Mouse (Mus musculus) hindbrain, embryonic 15.5 days (tissue): ENCODE results near the gene Timeless. TPM values are rescaled to one million over a fixed set of nuclear protein-coding genes. Genes with fewer than 3 reads are reported as not detected.
"Not testable (repeated sequence)": the region's sequence is repeated elsewhere in the genome, so short reads cannot be mapped to it uniquely, and the experiment has no call there.

ENCODE experiments used
- ATAC-seq: fragments of 200-750 bp; cut with Nextera tagmentation; 2 replicates; pipeline ENCODE4 v1.8.0; 2017; ENCODE audit warnings: low read depth, moderate number of reproducible peaks, moderate TSS enrichment; ENCODE audit not compliant: low FRiP score
- H3K27ac ChIP-seq: fragments of 300-500 bp; sonication (generic); replicated peaks from 2 replicates; pipeline ENCODE4 v1.5.1; 2015; ENCODE audit warnings: mild to moderate bottlenecking, inconsistent platforms
- H3K27me3 ChIP-seq: fragments of 300-500 bp; sonication (generic); 2 replicates; pipeline ENCODE4 v1.6.1; 2015; ENCODE audit warnings: control low read depth, inconsistent platforms
- H3K36me3 ChIP-seq: fragments of 300-500 bp; sonication (generic); 2 replicates; pipeline ENCODE4 v1.6.1; 2015; ENCODE audit warnings: control low read depth, inconsistent platforms
- H3K4me1 ChIP-seq: fragments of 300-500 bp; sonication (generic); replicated peaks from 2 replicates; pipeline ENCODE4 v1.6.1; 2015; ENCODE audit warnings: control low read depth, inconsistent platforms
- H3K4me2 ChIP-seq: fragments of 300-500 bp; sonication (generic); 2 replicates; pipeline ENCODE4 v1.6.1; 2015; ENCODE audit warnings: moderate library complexity, mild to moderate bottlenecking, inconsistent platforms
- H3K4me3 ChIP-seq: fragments of 300-500 bp; sonication (generic); 2 replicates; pipeline ENCODE4 v1.5.1; 2015; ENCODE audit warnings: mild to moderate bottlenecking, inconsistent platforms
- H3K9ac ChIP-seq: fragments of 300-500 bp; sonication (generic); 2 replicates; pipeline ENCODE4 v1.6.1; 2015; ENCODE audit warnings: inconsistent platforms
- H3K9me3 ChIP-seq: fragments of 300-500 bp; sonication (generic); 2 replicates; pipeline ENCODE4 v1.6.1; 2016; ENCODE audit warnings: control low read depth, inconsistent platforms
- WGBS: fragments of 180-500 bp; shearing (Covaris S2); methylation state at CpG from one replicate; pipeline ENCODE4 v1.1.7; 2015; 5-methylcytosine and 5-hydroxymethylcytosine counted together
- polyA plus RNA-seq: library from polyadenylated mRNA; unstranded; fragments of >200 nt; fragmentation: Nextera tagmentation; extraction: Ambion mirVana; gene quantifications from 2 replicates; pipeline ENCODE4 v1.2.1, GENCODE M21; 2015

Timeless gene
- polyA plus RNA-seq, 1 experiment from 2014 or later, result 22.4 TPM

DNA sequence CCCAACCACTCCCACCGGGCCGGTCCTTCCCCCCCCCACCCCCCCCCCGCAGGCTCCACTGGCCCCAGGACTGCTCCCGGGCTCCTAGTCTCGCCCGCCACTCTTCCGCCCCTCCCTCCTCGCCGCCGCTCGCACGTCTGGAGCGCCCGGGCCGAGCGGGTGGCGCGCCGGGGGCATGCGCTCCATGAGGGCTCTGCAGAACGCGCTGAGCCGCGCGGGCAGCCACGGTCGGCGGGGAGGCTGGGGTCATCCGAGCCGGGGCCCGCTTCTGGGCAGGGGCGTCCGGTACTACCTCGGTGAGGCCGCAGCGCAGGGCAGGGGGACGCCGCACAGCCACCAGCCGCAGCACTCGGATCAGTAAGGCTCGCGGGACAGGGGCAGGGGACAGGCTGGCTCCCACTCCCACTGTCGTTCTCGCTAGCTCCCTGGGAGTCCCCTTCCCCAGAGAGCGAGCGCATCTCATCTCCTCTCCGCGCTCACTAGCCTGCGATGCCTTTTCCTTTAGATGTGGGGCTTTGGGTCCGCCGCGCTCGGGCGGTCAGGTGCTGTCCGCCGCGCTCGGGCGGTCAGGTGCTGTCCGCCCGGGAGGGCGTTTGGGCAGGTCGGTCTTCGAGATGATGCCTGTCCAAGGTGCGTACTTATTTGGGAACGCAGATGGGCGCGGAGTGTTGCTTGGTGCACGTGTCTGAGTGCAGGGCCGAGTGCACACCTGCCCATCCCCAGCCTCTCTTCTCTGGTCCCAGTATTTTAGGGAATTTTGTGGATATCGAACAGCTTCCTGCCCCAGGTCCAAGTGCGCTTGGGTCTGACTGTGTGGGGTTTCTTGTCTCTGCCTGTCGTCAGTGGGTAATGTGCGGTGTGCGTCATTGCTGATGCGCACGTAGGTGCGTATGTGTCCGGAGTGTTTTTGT, 37.1 kb upstream of the Timeless start:
- 0 out of 2 replicates have a peak overlapping the region, but pooled peaks have one; percentile 53 for H3K27ac ChIP-seq
- peaks cover 18% of the 10 kb centered on the region for H3K27me3 ChIP-seq
- H3K4me2 ChIP-seq, result peak overlapping the region; percentile 99
- H3K4me3 ChIP-seq, result peak overlapping the region; percentile 87
- peaks cover 8% of the 10 kb centered on the region for H3K4me1 ChIP-seq
- H3K9ac ChIP-seq, result peak overlapping the region; percentile 62
- ATAC-seq, result peak; percentile 92
- no peaks in the 10 kb centered on the region for H3K9me3 ChIP-seq
- no peaks in the 10 kb centered on the region for H3K36me3 ChIP-seq
- WGBS, result 1% methylated on average over 66 of the region's 79 CpGs

DNA sequence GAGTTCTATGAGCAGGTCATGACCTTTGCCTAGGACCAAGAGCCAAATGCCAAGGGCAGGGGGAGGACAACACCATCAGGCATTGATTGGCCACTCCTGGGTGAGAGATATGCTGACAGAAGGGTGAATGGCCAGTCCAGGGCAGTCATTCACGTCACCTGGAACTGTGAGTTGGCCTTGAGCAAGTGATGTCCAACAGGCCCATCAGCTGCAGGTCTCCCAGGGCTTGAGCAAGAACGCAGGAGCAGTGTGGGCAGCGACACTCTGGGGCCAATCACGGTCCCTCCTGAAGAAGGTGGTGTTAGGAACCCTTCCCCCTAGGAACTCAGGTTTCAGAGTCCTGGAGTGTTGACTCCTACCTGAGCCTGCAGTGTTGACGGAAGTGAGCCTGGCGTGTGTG, 30.0 kb upstream of the Timeless start:
- H3K4me3 ChIP-seq, result no peak overlapping the region
- no peak overlapping the region for H3K4me2 ChIP-seq
- no peaks in the 10 kb centered on the region for H3K36me3 ChIP-seq
- 79% methylated on average over 5 of the region's 6 CpGs for WGBS
- peaks cover 4% of the 10 kb centered on the region for H3K27me3 ChIP-seq
- H3K4me1 ChIP-seq, result no peaks in the 10 kb centered on the region
- H3K9ac ChIP-seq, result no peak overlapping the region
- no peaks in the 10 kb centered on the region for H3K9me3 ChIP-seq
- no peak for ATAC-seq
- H3K27ac ChIP-seq, result no peak overlapping the region

GRCm38 (mm10) chr10:128204941-128205340, 26.9 kb upstream of the Timeless start:
- no peak overlapping the region for H3K9ac ChIP-seq
- H3K27ac ChIP-seq, result no peak overlapping the region
- H3K36me3 ChIP-seq, result no peaks in the 10 kb centered on the region
- 89% methylated on average over 15 of the region's 15 CpGs for WGBS
- H3K4me1 ChIP-seq, result no peaks in the 10 kb centered on the region
- no peak overlapping the region for H3K4me3 ChIP-seq
- no peaks in the 10 kb centered on the region for H3K27me3 ChIP-seq
- H3K9me3 ChIP-seq, result no peaks in the 10 kb centered on the region
- ATAC-seq, result no peak
- H3K4me2 ChIP-seq, result no peak overlapping the region

GRCm38 (mm10) chr10:128208326-128208725, 23.5 kb upstream of the Timeless start:
- Histone ChIP-seq H3K36me3 (no peaks in the 10 kb centered on the region), H3K27ac (no peak overlapping the region), H3K4me3 (no peak overlapping the region), H3K4me2 (no peak overlapping the region), H3K9ac (no peak overlapping the region), H3K4me1 (peaks cover 16% of the 10 kb centered on the region), H3K9me3 (no peaks in the 10 kb centered on the region), H3K27me3 (no peaks in the 10 kb centered on the region)
- WGBS, result 96% methylated on average over 10 of the region's 10 CpGs
- ATAC-seq, result no peak

DNA sequence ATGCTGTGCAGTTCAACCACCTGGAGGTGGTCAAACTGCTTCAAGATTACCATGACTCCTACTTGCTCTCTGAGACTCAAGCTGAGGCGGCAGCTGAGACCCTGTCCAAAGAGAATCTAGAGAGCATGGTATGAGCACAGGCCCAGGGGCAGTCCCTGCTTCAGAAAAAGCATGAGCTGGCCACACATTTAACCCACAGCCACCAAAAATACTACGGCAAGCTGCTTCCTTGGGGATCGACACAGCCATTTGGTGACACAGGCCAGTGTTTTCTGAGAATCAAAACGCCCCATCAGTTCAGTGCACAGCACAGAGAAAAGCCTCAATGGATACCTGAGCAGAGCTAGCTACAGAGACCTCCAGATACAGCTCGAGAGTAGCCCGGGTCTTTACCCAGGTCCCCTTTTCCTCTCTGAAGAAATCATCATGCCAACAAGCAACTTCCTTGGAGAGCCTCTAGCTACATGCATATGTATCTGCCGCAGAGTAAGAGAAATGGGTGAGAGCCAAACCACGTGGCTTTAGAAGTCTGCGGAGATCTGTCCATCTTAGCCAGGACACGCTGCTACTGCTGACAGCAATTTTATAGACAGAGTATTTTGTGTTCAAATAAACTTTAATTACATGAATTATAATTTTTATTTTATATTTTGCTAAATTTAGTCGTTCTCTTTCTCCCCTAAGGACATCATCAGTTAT, 22.4 kb upstream of the Timeless start:
- H3K27me3 ChIP-seq, result 0 out of 2 replicates have a peak, but pooled peaks cover under 1% of the 10 kb centered on the region
- no peaks in the 10 kb centered on the region for H3K9me3 ChIP-seq
- no peak overlapping the region for H3K27ac ChIP-seq
- 95% methylated on average over 11 of the region's 11 CpGs for WGBS
- no peak overlapping the region for H3K4me3 ChIP-seq
- no peaks in the 10 kb centered on the region for H3K36me3 ChIP-seq
- H3K9ac ChIP-seq, result no peak overlapping the region
- ATAC-seq, result no peak
- H3K4me2 ChIP-seq, result no peak overlapping the region
- H3K4me1 ChIP-seq, result peaks cover 17% of the 10 kb centered on the region

DNA sequence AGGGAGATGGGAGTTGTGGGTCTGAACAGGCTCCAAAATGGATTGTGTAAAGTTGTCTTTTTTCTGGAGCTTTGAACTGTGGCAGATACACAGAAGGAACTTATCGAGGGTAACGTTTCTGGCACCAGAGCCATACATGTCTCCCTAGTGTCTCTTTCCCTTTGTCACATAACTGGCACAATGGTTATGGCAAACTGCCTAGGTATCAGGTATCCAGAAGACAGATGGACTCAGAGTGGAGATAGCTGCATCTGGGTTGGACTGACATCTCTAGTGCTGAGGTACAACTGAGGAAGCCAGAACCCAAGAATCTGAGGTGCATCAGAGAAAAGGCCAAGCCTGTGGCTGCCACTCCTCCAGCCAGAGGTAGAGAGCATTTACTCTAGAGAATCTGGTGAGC, 21.7 kb upstream of the Timeless start:
- H3K9me3 ChIP-seq, result no peaks in the 10 kb centered on the region
- WGBS, result 89% methylated on average over 2 of the region's 2 CpGs
- H3K9ac ChIP-seq, result no peak overlapping the region
- H3K4me3 ChIP-seq, result no peak overlapping the region
- peak overlapping the region; percentile 89; the same call in 1 of the 2 replicates for H3K4me2 ChIP-seq
- peaks cover 17% of the 10 kb centered on the region for H3K4me1 ChIP-seq
- H3K36me3 ChIP-seq, result no peaks in the 10 kb centered on the region
- H3K27me3 ChIP-seq, result 0 out of 2 replicates have a peak, but pooled peaks cover 3% of the 10 kb centered on the region
- ATAC-seq, result no peak
- H3K27ac ChIP-seq, result no peak overlapping the region

- 30% methylated on average over 14 of the region's 14 CpGs for WGBS
- H3K27ac ChIP-seq, result peak overlapping the region; percentile 18; the same call in 1 of the 2 replicates
Observed at GRCm38 (mm10) chr10:128210954-128211353, 20.9 kb upstream of the Timeless start.

DNA sequence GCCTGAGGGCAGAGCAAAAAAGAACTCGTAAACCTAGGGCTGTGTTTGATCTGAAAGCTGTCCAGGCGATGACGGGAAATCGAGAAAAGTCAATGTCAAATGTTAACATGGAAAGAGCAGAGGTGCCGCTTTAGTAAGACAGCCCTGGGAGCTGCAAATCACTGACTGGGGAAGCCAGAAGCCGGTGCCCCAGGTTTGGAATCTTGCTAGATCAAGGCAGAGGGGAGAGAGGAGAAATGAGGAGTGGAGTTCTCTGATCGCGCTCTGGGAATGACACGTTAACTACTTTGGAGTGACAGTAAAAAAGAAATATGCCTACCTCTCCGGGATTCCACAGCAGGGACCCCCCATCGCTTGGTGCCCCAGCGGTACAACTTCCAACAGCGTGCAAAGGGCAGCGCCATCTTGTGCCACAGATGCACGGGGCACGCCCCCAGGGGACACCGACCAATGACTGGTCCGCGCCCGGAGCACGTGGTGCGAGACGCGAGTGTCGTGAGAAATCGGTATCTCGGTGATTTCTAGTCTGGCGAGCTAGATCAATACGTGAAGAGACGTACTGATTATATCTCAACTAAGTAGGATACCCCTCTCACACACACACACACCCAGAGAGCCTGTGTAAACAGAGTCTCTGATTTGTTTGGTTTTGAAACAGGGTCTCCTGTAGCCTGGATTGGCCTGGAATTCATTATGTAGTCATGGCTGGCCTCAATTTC, 20.3 kb upstream of the Timeless start, which contains the start of gene Spryd4:
Gene Spryd4 (minus strand): TSS at position 418 of the 719 bp plus-strand sequence.
- Histone ChIP-seq H3K4me1 (peaks cover 17% of the 10 kb centered on the region), H3K4me3 (peak within 1 kb of the TSS; percentile 50), H3K4me2 (peak within 1 kb of the TSS; percentile 89), H3K9me3 (no peaks in the 10 kb centered on the region), H3K9ac (peak within 1 kb of the TSS; percentile 62), H3K27ac (peak within 1 kb of the TSS; percentile 37; the same call in 1 of the 2 replicates), H3K36me3 (no peaks in the 10 kb centered on the region), H3K27me3 (0 out of 2 replicates have a peak, but pooled peaks cover 3% of the 10 kb centered on the region)
- WGBS, result under 1% methylated on average over 30 of the region's 30 CpGs
- peak; percentile 91 for ATAC-seq

More at GRCm38 (mm10) chr10:128210954-128211353, 20.9 kb upstream of the Timeless start:
- 0 out of 2 replicates have a peak, but pooled peaks have one; percentile 10 for ATAC-seq
- H3K9me3 ChIP-seq, result no peaks in the 10 kb centered on the region
- peaks cover 17% of the 10 kb centered on the region for H3K4me1 ChIP-seq
- H3K9ac ChIP-seq, result peak overlapping the region; percentile 62
- 0 out of 2 replicates have a peak, but pooled peaks cover 3% of the 10 kb centered on the region for H3K27me3 ChIP-seq
- no peaks in the 10 kb centered on the region for H3K36me3 ChIP-seq
- peak overlapping the region; percentile 89 for H3K4me2 ChIP-seq
- peak overlapping the region; percentile 50 for H3K4me3 ChIP-seq

GRCm38 (mm10) chr10:128212148-128212547, 19.7 kb upstream of the Timeless start:
- no peak overlapping the region for H3K9ac ChIP-seq
- no peak for ATAC-seq

GRCm38 (mm10) chr10:128212871-128213323, 19.0 kb upstream of the Timeless start:
- 2% methylated on average over 18 of the region's 18 CpGs for WGBS
- H3K4me3 ChIP-seq, result peak overlapping the region; percentile 27
- peak overlapping the region; percentile 52 for H3K4me2 ChIP-seq
- H3K9ac ChIP-seq, result peak overlapping the region; percentile 14; the same call in 1 of the 2 replicates
- peaks cover 17% of the 10 kb centered on the region for H3K4me1 ChIP-seq
- H3K27ac ChIP-seq, result no peak overlapping the region
- H3K36me3 ChIP-seq, result no peaks in the 10 kb centered on the region
- 0 out of 2 replicates have a peak, but pooled peaks cover 3% of the 10 kb centered on the region for H3K27me3 ChIP-seq
- no peak for ATAC-seq
- H3K9me3 ChIP-seq, result no peaks in the 10 kb centered on the region

More at GRCm38 (mm10) chr10:128212148-128212547, 19.7 kb upstream of the Timeless start:
- Histone ChIP-seq H3K4me1 (peaks cover 17% of the 10 kb centered on the region), H3K9me3 (no peaks in the 10 kb centered on the region), H3K27me3 (0 out of 2 replicates have a peak, but pooled peaks cover 3% of the 10 kb centered on the region), H3K27ac (peak overlapping the region; percentile 37; the same call in 1 of the 2 replicates), H3K4me3 (peak overlapping the region; percentile 50), H3K36me3 (no peaks in the 10 kb centered on the region), H3K4me2 (peak overlapping the region; percentile 89)
- 53% methylated on average over 6 of the region's 6 CpGs for WGBS

GRCm38 (mm10) chr10:128214112-128214511, 17.8 kb upstream of the Timeless start:
- not testable (repeated sequence) for H3K36me3 ChIP-seq, H3K27me3 ChIP-seq, H3K4me3 ChIP-seq, H3K9me3 ChIP-seq, ATAC-seq, H3K4me2 ChIP-seq, H3K27ac ChIP-seq, H3K9ac ChIP-seq
- H3K4me1 ChIP-seq, result peaks cover 17% of the 10 kb centered on the region
- WGBS, result 93% methylated on average over 4 of the region's 4 CpGs
